Mouse (Mus musculus) hindbrain, embryonic 10.5 days (tissue): ENCODE results near the gene Pcsk4. TPM values are rescaled to one million over a fixed set of nuclear protein-coding genes. Genes with fewer than 3 reads are reported as not detected.
A peak's percentile ranks its signal among the peaks of the same experiment; 100 is the strongest.

Source experiments
- DNase-seq: peaks from one replicate; pipeline ENCODE4 v3.0.0-alpha.2; 2017; ENCODE audit warnings: low spot score
- H3K27ac ChIP-seq: fragments of 300-500 bp; sonication (generic); 2 replicates; pipeline ENCODE4 v1.5.1; 2016; ENCODE audit warnings: mild to moderate bottlenecking, moderate library complexity
- H3K27me3 ChIP-seq: fragments of 300-500 bp; sonication (generic); 2 replicates; pipeline ENCODE4 v1.6.1; 2016; ENCODE audit warnings: mild to moderate bottlenecking; ENCODE audit not compliant: poor library complexity, insufficient read depth, severe bottlenecking
- H3K36me3 ChIP-seq: fragments of 300-500 bp; sonication (generic); 2 replicates; pipeline ENCODE4 v1.6.1; 2016; ENCODE audit warnings: mild to moderate bottlenecking, moderate library complexity
- H3K4me1 ChIP-seq: fragments of 300-500 bp; sonication (generic); replicated peaks from 2 replicates; pipeline ENCODE4 v1.6.1; 2016; ENCODE audit warnings: mild to moderate bottlenecking
- H3K4me3 ChIP-seq: fragments of 300-500 bp; sonication (generic); 2 replicates; pipeline ENCODE4 v1.5.1; 2016; ENCODE audit warnings: mild to moderate bottlenecking, moderate library complexity
- H3K9me3 ChIP-seq: fragments of 300-500 bp; sonication (generic); 2 replicates; pipeline ENCODE4 v1.6.1; 2016; ENCODE audit warnings: mild to moderate bottlenecking, moderate library complexity
- WGBS: fragments of 180-500 bp; shearing (Covaris S2); methylation state at CpG from one replicate; pipeline ENCODE4 v1.1.7; 2016; 5-methylcytosine and 5-hydroxymethylcytosine counted together
- polyA plus RNA-seq: library from polyadenylated mRNA; unstranded; fragments of >200 nt; fragmentation: Nextera tagmentation; extraction: Ambion mirVana; gene quantifications from 2 replicates; pipeline ENCODE4 v1.2.1, GENCODE M21; 2016

Pcsk4 gene
- polyA plus RNA-seq, 1 experiment from 2014 or later = 3.3 TPM

GRCm38 (mm10) chr10:80282481-80283441 is 46.5 kb downstream of the Pcsk4 start:
- DNase-seq = no peak
- peaks cover 14% of the 10 kb centered on the region for H3K4me1 ChIP-seq
- no peaks in the 10 kb centered on the region for H3K27me3 ChIP-seq
- 92% methylated on average over 20 of the region's 20 CpGs for WGBS
- H3K27ac ChIP-seq = no peak overlapping the region
- H3K9me3 ChIP-seq = no peaks in the 10 kb centered on the region
- H3K4me3 ChIP-seq = no peak overlapping the region
- peaks cover 100% of the 10 kb centered on the region for H3K36me3 ChIP-seq

GRCm38 (mm10) chr10:80281921-80282371 is 47.4 kb downstream of the Pcsk4 start:
- peaks cover 100% of the 10 kb centered on the region for H3K36me3 ChIP-seq
- H3K9me3 ChIP-seq = no peaks in the 10 kb centered on the region
- 87% methylated on average over 8 of the region's 8 CpGs for WGBS
- H3K4me1 ChIP-seq = peaks cover 14% of the 10 kb centered on the region
- no peak overlapping the region for H3K27ac ChIP-seq
- no peaks in the 10 kb centered on the region for H3K27me3 ChIP-seq
- DNase-seq = no peak
- H3K4me3 ChIP-seq = no peak overlapping the region

GRCm38 (mm10) chr10:80281304-80281703 is 48.0 kb downstream of the Pcsk4 start:
- Histone ChIP-seq H3K4me3 (0 out of 2 replicates have a peak overlapping the region, but pooled peaks have one; percentile 18), H3K9me3 (no peaks in the 10 kb centered on the region), H3K27ac (no peak overlapping the region), H3K27me3 (no peaks in the 10 kb centered on the region), H3K36me3 (peaks cover 100% of the 10 kb centered on the region), H3K4me1 (peaks cover 14% of the 10 kb centered on the region)
- no peak for DNase-seq
- 84% methylated on average over 7 of the region's 7 CpGs for WGBS

- H3K36me3 ChIP-seq = peaks cover 100% of the 10 kb centered on the region
- DNase-seq = no peak
- H3K4me1 ChIP-seq = peaks cover 10% of the 10 kb centered on the region
- no peaks in the 10 kb centered on the region for H3K9me3 ChIP-seq
- H3K27ac ChIP-seq = no peak overlapping the region
- WGBS = 95% methylated on average over 12 of the region's 12 CpGs
- H3K4me3 ChIP-seq = no peak overlapping the region
- no peaks in the 10 kb centered on the region for H3K27me3 ChIP-seq
Observed at GRCm38 (mm10) chr10:80279273-80279672, 50.0 kb downstream of the Pcsk4 start.

- Histone ChIP-seq H3K9me3 (no peaks in the 10 kb centered on the region), H3K36me3 (peaks cover 100% of the 10 kb centered on the region), H3K4me3 (no peak overlapping the region), H3K4me1 (peaks cover 10% of the 10 kb centered on the region), H3K27ac (no peak overlapping the region), H3K27me3 (no peaks in the 10 kb centered on the region)
- no peak for DNase-seq
- WGBS = 95% methylated on average over 9 of the region's 9 CpGs
Observed at GRCm38 (mm10) chr10:80278390-80278789, 50.9 kb downstream of the Pcsk4 start.

- H3K36me3 ChIP-seq = peaks cover 95% of the 10 kb centered on the region
- WGBS = 90% methylated on average over 5 of the region's 5 CpGs
- H3K4me1 ChIP-seq = peaks cover 13% of the 10 kb centered on the region
- H3K27me3 ChIP-seq = no peaks in the 10 kb centered on the region
- no peaks in the 10 kb centered on the region for H3K9me3 ChIP-seq
- no peak overlapping the region for H3K4me3 ChIP-seq
- no peak for DNase-seq
- H3K27ac ChIP-seq = no peak overlapping the region
Observed at GRCm38 (mm10) chr10:80276238-80276637, 53.1 kb downstream of the Pcsk4 start.

- WGBS = 88% methylated on average over 3 of the region's 3 CpGs
- H3K4me3 ChIP-seq = peak overlapping the region; percentile 9; the same call in 1 of the 2 replicates
- no peaks in the 10 kb centered on the region for H3K27me3 ChIP-seq
- H3K27ac ChIP-seq = no peak overlapping the region
- peaks cover 30% of the 10 kb centered on the region for H3K4me1 ChIP-seq
- peaks cover 94% of the 10 kb centered on the region for H3K36me3 ChIP-seq
- H3K9me3 ChIP-seq = no peaks in the 10 kb centered on the region
- no peak for DNase-seq
Observed at GRCm38 (mm10) chr10:80273847-80274246, 55.5 kb downstream of the Pcsk4 start.

- Histone ChIP-seq H3K4me3 (peak overlapping the region; percentile 14; the same call in 1 of the 2 replicates), H3K9me3 (no peaks in the 10 kb centered on the region), H3K27ac (no peak overlapping the region), H3K4me1 (peaks cover 47% of the 10 kb centered on the region), H3K36me3 (peaks cover 91% of the 10 kb centered on the region), H3K27me3 (no peaks in the 10 kb centered on the region)
- WGBS = 91% methylated on average over 8 of the region's 8 CpGs
- DNase-seq = no peak
Observed at GRCm38 (mm10) chr10:80271870-80272585, 57.3 kb downstream of the Pcsk4 start.

Other genes starting within 250 kb of the Pcsk4 start
- 16.8 and 17.2 TPM in 2 replicates for gene Sbno2, start 223.9 kb downstream of the Pcsk4 start, polyA plus RNA-seq
- 18.5 and 21.1 TPM in 2 replicates for gene Stk11, start 213.7 kb downstream of the Pcsk4 start, polyA plus RNA-seq
- gene Atp5d, start 190.9 kb downstream of the Pcsk4 start, polyA plus RNA-seq = 484 and 504 TPM in 2 replicates
- 7.1 and 15.0 TPM in 2 replicates for gene Cbarp, start 188.7 kb downstream of the Pcsk4 start, polyA plus RNA-seq
- gene Midn, start 181.2 kb downstream of the Pcsk4 start, polyA plus RNA-seq = 22.3 and 24.6 TPM in 2 replicates
- gene Cirbp, start 163.5 kb downstream of the Pcsk4 start, polyA plus RNA-seq = 95.3 and 153 TPM in 2 replicates
- gene 1600002K03Rik, start 156.6 kb downstream of the Pcsk4 start, polyA plus RNA-seq = 12.9 and 14.4 TPM in 2 replicates
- 41.3 and 43.7 TPM in 2 replicates for gene Efna2, start 150.0 kb downstream of the Pcsk4 start, polyA plus RNA-seq
- 63.6 and 102 TPM in 2 replicates for gene Mum1, start 103.1 kb downstream of the Pcsk4 start, polyA plus RNA-seq
- 303 and 313 TPM in 2 replicates for gene Ndufs7, start 80.4 kb downstream of the Pcsk4 start, polyA plus RNA-seq
- gene Gamt, start 68.5 kb downstream of the Pcsk4 start, polyA plus RNA-seq = 38.3 and 45.1 TPM in 2 replicates
- 51.0 and 51.2 TPM in 2 replicates for gene Dazap1, start 68.0 kb downstream of the Pcsk4 start, polyA plus RNA-seq
- 971 and 1,039 TPM in 2 replicates for gene Rps15, start 37.0 kb downstream of the Pcsk4 start, polyA plus RNA-seq
- 30.4 and 86.1 TPM in 2 replicates for gene Apc2, start 33.5 kb downstream of the Pcsk4 start, polyA plus RNA-seq
- gene 2310011J03Rik, start 9.0 kb downstream of the Pcsk4 start, polyA plus RNA-seq = 55.6 and 60.9 TPM in 2 replicates
- gene Reep6, start 455 bp upstream of the Pcsk4 start, polyA plus RNA-seq = 7.2 and 11.2 TPM in 2 replicates
- gene Adamtsl5, start 18.9 kb upstream of the Pcsk4 start, polyA plus RNA-seq = 0.45 and 1.3 TPM in 2 replicates
- 0.22 and 0.44 TPM in 2 replicates for gene Plk5, start 27.0 kb upstream of the Pcsk4 start, polyA plus RNA-seq
- 7.2 and 8.8 TPM in 2 replicates for gene Mex3d, start 58.2 kb upstream of the Pcsk4 start, polyA plus RNA-seq
- gene Mbd3, start 70.1 kb upstream of the Pcsk4 start, polyA plus RNA-seq = 341 and 365 TPM in 2 replicates
- gene Uqcr11, start 77.3 kb upstream of the Pcsk4 start, polyA plus RNA-seq = 648 and 654 TPM in 2 replicates
- 191 and 198 TPM in 2 replicates for gene Tcf3, start 104.1 kb upstream of the Pcsk4 start, polyA plus RNA-seq
- gene Onecut3, start 165.3 kb upstream of the Pcsk4 start, polyA plus RNA-seq = 1.1 and 2.0 TPM in 2 replicates
- 0.56 and 0.90 TPM in 2 replicates for gene Atp8b3, start 209.6 kb upstream of the Pcsk4 start, polyA plus RNA-seq
- 33.3 and 38.5 TPM in 2 replicates for gene Rexo1, start 232.1 kb upstream of the Pcsk4 start, polyA plus RNA-seq
- gene Klf16, start 247.8 kb upstream of the Pcsk4 start, polyA plus RNA-seq = 6.9 and 7.3 TPM in 2 replicates